Mouse (Mus musculus) right cerebral cortex, postnatal 14 days (tissue): ENCODE measurements at regions not wholly inside any gene's neighbourhood (a gene's known extent, or its start where the extent isn't known, plus 50 kb on each side); places are given as distances from the start of the nearest gene placed in this dataset.

Experiments
- DNase-seq: peaks from one replicate; pipeline ENCODE4 v3.0.0; 2022

DNA sequence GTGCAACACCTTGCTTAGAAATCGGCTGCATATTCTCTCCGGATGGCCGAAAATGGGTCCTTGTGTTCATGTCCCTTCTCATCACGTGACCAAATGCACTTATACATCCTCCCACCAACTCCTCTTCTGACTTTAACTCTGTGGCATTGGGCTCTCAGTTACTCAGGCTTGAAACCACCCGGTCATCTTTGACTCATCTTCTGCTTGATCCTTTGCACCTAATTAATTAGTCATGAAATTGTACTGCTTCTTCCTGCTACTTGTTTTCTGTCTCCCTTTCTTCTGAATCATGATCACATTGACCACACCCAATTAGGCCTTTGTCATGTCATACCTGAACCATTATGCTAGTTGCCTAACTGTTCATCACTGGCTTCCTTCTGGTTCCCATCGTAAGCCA, 208.4 kb upstream of the Fam241a start:
- DNase-seq = no peak

DNA sequence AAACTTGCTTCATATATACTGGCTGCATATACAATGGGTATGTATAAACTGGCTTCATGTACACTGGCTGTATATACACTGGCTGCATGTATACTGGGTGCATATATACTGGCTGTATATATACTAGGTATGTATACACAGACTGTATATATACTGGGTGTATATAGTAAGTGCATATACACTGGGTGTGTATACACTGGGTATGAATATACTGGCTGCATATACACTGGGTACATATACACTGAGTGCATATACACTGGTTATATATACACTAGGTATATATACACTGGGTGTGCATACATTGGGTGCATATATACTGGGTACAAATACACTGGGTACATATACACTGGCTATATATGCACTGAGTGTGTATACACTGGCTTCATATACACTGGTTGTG, 196.9 kb upstream of the Fam241a start:
- no peak for DNase-seq

DNA sequence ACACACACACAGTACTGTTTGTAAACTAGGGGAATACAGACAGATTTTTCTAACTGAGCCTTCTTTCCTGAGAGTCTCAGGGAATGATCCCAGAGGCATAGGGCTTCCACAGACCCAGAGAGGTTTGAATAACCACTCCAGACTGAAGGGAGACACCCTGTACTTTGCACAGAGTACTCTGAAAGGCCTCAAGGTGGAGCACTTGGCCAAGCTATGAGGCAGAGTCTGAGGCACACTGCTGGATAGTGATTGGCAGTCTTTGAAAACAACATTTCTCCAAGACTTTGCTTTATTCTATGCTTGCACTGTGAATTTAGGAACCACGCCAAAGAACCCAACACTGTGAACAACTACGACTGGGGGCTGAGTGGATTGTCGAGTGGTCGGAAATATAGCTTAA, 192.1 kb upstream of the Fam241a start:
- DNase-seq = peak; percentile 26

DNA sequence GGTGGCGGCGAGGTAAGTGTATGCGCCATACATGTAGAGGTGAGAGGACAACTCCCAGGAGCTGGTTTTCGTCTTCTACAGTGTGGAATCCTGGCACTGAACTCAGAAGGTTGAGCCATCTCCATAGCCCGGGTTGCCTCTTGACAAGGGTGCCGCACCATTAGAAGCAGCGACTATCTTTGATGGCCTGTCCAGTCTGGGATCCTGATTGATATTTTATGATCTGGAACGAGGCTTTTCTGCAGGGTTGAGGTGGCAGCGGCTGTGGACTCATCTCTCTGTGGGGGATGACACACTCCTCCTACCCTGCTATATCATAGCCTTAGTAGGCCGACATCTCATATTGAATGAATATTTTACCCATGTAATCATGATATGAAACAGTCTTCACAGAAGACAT, 191.0 kb upstream of the Fam241a start:
- no peak for DNase-seq

DNA sequence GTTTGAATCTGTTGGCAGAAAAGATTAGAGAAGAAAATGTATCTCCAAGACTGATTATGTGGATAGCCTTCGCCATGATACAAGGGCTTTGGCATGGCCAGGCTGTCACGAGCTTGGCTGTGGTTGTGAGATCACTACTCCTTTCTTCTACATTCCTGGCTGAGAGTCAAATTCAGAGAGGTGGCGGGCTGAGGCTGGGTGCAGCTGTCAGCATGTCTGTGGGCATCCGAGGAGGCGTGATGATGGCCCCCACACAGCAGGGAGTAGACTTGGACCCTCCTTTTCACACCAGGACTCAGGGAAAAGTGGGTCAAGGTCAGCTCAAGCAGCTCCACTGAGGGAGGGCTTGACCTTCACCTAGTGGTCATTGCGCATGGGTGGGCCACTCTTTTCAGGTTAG, 186.3 kb upstream of the Fam241a start:
- no peak for DNase-seq

DNA sequence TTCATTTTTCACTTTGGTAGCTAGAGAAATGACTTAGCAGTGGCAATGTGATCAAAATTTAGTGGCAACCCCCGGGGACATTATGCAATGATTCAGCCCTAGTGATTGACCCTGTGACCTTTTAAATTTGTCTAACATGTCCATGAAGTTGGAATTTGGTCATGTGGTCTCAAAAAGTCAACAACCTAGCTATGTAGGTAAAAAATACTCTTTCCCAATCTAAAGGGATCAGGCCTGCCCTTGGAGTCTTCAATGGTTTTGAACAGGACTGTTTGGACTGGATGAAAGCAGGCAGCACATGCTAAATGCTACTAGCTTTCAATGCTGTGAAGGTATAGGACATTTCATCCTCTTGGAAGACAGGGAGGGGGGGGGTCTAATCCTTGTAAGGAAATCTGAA, 185.3 kb upstream of the Fam241a start:
- DNase-seq = no peak

DNA sequence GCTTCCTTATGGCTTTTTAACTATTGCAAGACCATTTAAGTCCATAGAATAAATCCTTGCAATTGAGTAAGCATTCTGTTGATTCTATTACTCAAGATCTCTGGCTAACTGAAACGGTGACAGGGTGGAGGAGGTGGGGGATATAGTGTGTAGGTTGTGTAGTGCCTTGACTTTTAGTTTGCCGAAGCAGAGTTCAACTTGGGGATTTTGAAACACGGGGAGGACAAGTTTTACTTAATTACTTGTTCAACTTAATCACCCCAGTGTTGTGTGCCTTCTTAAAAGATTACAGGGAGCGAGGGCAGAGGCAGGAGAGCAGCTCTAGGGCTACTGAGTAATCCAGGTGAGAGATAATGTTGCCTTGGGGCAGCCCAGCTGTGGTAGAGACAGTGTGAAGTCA, 171.7 kb upstream of the Fam241a start:
- DNase-seq = no peak

DNA sequence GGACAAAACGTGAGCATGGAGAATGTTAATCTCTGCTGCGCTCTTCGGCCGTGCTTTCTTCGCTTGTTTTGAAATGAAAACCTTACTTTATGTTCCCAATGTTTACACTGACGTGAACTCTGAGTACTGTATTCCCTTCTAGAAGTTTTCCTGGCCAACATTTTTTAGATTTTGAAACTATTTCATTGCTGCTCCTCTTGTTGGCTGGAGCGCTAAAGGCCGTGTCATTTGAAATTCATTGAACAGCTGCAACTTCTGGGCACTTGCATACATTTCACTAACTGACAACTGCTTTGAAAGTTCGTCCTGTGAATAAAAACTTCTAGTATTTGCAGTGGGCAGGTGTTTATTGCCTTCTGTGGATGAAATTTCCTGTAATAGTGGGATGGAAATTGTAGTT, 157.9 kb upstream of the Fam241a start:
- DNase-seq = no peak

DNA sequence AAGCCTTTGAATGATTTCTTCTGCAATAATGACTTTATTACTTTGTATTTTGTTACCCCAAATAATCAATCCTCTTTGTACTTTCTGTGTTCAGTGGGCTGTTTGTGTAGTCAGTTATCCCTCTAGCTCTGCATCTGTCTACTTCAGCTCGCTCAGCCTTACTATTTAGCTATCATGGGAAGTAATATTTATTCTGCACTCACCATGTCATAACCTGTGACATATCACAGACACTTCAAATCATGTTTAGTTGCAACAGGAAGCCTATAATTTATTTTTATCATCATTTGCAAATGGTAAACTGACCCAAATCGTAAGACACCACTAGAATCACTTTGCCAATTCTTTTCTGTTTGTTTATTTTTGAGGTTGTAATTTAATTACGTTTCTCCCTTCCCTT, 147.6 kb upstream of the Fam241a start:
- no peak for DNase-seq

DNA sequence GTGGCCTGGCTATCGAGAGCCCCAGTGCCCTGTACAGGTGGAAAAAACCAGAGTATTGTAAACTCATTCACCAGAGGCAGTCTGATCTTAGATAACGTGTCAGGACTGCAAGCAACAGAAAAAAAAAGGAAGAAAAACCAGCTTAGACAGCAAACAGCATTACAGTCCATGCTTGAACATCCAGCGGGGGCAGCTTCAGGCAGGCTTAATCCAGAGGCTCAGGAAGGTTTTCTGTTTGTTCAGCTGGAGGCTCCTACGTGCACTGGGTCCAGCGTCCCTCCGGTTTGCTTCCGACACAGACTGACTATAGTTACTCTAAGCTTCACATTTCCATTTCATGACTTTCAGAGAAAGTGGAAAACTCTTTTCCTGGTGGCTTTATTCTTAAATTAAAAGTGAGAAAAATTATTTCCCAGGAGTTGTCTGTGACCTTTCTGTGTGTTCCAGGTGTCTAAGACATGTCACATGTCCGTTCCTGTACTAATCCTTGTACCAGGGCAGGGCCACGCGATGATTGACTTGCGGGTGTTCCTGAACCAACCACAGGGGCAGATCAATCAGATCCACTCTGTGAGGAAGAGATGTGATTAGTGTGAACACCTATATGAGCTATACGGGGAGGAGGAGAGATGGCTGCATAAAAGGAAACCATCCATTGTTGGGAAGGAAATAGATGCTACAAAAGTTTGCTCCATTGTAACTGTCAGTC, 144.4 kb upstream of the Fam241a start:
- DNase-seq = no peak

DNA sequence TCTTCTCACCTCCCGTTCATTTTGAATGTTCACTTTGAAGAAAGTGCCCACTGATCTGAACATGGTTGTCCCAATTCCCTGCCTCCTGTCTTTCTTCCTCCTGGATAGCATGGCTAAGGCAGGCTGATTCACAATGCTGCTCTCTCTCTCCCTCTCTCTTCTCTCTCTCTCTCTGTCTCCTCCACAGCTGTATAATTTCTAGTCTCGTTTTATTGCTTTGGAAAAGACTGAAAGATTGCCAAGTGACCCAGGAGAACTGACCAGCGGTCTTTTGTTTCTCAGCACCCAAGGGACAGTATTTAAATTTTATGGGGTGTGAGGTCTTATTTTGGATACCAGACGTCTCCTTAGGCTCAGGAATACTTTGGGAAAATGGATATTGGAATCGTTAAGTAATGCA, 143.1 kb upstream of the Fam241a start:
- DNase-seq = no peak

DNA sequence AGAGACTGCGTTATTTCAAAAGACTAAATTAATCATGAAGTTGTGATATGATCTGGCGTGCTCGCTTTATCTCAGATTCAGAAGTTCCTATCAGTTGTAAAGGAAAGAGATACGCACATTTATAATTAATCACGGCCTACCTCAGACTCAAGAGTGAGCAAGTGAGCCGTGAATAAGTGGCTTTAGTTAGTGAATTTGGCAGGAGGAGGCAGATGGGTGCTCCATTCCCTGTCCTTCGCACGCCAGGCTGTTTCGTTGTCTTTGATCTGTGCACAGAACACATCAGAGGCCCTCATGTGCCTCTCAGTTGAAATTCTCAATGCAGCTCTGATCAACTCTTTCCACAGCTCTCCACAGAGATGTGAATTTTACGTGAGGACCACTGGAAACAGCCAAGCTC, 140.4 kb upstream of the Fam241a start:
- DNase-seq = no peak

DNA sequence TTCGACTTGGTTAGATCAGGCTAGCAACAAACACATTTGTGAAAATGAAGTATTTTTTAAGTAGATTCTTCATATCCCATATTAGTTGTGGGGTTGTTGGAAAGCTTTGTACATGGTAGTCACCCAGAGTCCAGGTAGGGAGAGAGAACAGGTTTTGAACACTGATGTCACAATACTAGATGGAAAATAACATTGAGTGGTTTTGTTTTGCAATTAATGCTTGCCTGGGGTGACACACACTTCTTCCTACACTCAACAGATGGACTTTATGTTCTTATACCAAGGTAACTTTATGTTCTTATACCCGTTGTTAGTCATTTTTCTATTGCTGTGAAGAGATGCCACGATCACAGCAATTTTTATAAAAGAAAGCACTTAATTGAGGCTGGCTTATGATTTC, 134.2 kb upstream of the Fam241a start:
- no peak for DNase-seq

DNA sequence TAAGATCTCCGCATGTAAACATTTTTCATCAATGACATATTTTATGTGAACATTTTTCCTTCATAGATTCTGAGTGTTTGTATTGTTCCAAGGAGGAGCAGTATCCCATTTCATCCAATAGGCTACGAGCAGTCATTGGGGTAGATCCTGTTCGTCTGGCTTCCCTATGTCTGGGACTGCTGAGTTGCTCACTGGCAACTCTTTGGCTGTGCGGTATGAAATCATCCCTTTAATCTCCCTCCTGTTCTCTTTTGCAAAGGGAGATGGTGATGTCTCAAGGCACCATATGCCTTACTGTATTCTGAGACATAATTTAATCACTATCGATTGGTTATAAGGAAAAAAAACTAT, 133.4 kb upstream of the Fam241a start:
- DNase-seq = no peak

DNA sequence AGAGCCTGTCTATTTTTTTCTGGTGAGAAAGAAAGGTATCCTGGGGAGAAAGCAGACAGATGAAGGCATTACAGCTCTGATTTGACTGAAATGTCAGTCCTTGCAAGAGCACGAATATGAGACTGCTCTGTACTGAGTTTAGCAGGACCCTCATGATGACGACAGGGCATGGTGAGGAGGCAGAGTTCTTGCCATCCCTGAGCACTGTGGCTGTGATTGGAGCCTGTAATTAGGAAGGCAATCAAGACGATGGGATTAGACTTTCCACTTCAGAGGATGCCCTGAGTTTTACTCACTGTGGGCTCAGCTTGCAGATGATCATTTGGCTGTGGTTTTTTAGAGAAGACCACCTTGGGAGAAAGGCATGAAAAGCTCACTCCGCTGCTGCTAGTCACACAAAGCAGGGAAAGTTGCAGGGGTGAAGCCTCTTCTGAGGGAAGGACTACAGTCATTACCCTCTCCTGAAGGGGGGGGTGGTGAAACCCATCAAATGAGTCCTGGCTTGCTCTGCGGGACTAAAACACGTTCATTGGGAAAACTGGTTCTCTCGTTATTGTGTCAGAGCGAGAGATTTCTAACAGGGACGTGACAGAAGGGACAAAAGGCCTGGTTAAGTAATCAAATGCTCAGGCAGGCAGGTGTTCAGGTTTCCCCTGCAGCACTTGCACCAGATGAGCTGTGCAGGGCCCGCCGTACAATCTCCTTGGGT, 132.9 kb upstream of the Fam241a start:
- no peak for DNase-seq

DNA sequence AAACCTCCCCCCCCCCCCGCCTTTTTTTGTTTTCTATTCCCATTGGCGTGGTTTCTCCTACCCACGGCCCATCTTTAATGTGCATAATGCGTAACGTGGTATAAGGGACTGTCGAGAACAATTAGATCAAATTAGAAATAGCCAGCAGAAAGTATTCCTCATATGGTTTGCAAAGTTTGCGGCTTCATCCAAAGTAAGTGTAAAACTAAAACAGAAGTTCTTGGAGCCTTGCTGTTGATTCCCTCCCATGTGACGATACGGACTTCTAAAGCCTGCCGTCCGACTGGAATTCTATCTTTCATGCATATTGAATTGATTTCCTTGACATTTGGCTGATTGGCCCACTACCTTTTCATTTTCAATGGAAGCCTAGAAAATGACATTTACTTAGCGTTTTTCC, 128.7 kb upstream of the Fam241a start:
- DNase-seq = no peak

DNA sequence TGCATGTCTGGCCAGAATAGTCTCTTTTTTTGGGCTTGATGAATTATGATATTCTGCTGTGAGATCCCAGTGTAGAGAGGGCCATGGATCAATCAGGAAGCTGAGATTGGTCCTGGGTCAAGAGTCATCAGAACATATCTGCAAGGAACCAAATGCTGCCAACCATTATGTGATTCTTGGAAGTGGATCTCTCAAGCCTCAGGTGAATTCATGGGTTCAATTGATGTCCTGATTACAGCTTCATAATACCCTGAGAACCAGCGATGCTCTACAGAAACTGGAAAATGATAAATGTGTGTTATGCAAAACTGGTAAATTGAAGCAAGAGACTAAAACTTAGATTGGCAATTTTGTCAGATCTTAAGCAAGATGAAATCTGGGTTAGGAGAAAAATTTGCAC, 118.8 kb upstream of the Fam241a start:
- no peak for DNase-seq

DNA sequence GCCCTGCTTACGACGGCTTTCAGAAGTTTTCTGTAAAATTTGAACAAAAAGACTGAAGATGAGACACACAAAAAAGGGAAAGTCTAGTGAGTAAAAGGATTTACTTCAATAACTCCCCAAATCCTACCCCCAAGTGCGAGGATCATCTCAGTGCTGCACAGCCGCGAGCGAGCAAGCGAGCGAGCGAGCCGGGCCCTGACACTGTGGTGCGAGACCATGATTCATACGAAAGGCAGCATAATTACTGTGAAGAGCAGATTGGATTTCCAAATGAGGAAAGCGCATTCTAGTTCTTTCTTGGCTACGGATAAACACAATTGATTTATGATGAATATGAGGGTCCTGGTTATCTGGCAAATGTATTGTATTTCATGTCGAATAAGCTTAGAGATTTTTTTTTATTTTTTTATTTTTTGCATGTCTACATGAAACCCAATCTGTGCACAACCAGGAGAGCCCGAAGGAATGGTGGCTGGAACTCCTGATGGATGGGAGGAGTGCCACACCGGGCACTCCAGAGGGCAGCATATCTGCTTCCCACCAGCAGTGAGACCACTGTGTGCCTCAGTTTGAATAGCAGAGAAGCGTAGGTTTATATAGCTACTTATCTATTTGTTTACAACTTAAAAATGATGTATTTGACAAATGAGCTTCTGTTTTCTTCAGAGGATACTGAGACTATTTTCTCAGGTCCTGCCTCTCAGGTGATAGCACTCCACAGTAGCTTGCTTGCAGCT, 106.9 kb upstream of the Fam241a start:
- no peak for DNase-seq

DNA sequence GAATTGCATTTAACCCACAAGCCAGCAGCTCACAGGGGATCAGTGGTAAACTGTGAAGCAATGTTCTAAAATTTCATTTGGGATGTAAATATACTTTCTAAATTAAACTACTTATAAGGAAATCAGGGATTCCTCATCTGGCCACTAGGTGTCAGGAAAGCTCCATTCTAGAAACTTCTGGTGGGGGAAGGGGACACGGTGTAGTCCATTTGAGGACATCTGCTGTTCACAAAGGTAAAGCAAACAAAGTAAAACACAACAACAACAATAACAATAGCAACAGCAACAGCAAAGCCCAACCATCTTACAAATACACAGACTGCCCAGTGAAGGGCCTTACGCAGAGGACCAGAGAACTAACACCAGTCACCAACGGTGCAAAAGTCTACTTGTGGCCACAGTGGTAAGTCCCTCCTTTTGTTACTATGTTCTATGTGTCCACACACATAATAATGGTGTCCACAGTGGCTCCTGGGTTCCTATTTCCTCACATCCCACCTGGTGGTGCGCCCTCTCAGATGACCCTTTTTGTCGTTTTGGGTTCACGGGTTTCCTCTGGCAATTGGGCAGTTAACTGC, 105.9 kb upstream of the Fam241a start:
- peak; percentile 41 for DNase-seq

DNA sequence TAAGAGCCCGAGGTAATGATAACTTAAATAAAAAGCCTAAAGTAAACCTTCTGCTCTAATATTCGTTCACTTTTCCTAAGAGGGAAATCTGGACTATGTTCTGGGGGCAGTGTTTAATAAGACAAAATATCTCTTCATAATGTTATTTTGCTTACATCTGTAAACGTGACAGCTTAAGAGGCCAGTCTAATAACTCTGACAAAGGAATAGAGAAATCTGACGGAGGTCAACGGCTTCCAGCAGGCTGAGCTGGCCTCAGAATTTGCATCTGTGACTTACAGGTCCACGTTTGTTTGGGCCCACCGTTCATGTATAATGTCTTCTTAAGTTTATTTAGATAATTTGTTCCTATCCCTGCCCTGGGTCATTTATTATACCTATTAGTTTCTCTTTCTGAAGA, 99.6 kb upstream of the Fam241a start:
- DNase-seq = no peak

DNA sequence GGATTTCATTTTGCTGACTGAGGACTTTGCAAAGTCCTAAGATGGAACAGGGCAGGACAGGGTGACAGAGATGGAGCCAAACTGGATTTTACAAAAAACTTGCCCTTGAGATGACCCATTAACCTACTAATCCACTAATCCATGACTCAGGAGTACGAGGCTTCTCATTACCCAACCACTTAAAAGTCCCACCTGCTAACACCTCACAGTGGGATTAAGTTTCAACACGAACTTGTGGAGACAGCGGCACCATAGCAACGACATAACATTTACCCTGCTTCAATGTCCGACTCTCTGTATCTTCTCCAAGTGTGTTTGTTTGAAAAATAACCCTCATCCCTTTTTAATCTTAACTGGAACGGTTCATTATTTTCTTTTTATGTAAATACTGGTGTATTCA, 91.5 kb upstream of the Fam241a start:
- no peak for DNase-seq

DNA sequence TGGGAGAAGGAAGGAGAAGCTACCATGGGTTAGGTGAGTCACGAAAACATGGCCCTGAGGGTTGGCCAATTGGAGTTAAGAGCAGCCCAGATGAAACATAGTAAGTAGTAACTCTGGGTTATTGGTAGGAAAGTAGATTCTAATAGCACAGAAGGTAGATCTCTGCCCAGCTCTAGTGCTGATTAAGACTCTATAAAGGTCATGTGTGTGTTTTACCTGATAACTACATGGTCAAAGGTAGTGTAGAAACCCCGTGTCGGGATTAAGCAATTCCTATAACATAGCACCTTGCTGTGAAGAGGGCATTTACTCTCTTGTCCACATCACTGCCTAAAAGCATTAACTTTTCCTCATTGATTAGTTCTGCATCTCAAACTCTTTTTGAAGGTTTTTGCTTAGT, 89.0 kb upstream of the Fam241a start:
- DNase-seq = no peak

DNA sequence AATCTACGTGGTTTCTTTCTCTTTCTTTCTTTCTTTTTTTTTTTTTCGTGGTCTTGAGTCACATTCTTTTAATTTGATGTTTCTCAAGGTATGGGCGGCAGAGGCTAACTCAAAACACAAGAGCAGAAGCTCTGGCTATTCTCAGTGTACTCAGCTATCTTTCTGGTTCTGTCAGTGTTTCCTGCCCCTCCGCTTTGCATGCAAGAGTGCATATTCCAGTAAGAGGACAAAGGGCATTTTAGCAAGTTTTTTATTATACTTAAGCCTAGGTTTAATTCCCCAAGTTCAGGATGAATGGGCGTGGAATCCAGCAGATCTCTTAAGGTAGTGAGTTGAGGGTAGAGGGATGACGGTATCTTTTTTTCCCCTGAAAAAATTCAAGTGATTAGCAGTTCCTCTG, 81.1 kb upstream of the Fam241a start:
- DNase-seq = no peak

DNA sequence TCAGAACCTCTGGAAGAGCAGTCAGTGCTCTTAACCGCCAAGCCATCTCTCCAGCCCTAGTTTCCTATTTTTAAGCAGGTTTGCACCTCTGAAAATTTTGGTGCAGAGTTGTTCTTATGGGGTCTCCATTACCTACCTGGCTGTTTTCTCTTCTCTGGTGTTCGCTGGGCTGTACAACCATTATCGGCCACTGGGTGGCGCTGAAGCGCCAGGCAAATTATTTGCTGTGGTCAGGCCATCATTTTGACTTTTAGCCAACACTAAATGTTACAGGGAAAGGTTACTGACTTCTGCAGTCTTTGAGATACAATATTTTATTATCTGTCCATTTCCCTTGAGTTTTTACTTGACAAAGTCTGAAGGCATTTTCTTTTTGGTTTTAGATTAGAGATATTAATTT, 74.8 kb upstream of the Fam241a start:
- DNase-seq = peak; percentile 59
